Mouse (Mus musculus): ENCODE data around the gene Gm32802.
"Not testable (repeated sequence)": the region's sequence is repeated elsewhere in the genome, so short reads cannot be mapped to it uniquely, and the experiment has no call there.

- not testable (repeated sequence) for TF ChIP-seq CTCF (IDR thresholded peaks at IDR 0.05; ENCODE audit: control insufficient read depth, insufficient read depth, low read length); POLR2A (IDR thresholded peaks at IDR 0.05; ENCODE audit: borderline replicate concordance, control insufficient read depth, low read depth, low read length)
Observed at GRCm38 (mm10) chr10:118227629-118228028, 30.9 kb upstream of the Gm32802 start.
